Mouse (Mus musculus) stomach, postnatal 0 days (tissue): ENCODE measurements at regions not wholly inside any gene's neighbourhood (a gene's known extent, or its start where the extent isn't known, plus 50 kb on each side); places are given as distances from the start of the nearest gene placed in this dataset.

Source experiments
- ATAC-seq: fragments of 200-750 bp; cut with Nextera tagmentation; 2 replicates; pipeline ENCODE4 v1.8.0; 2017; ENCODE audit not compliant: low FRiP score, low TSS enrichment
- DNase-seq: peaks from one replicate; pipeline ENCODE4 v3.0.0-alpha.2; 2016; ENCODE audit warnings: low spot score
- H3K27ac ChIP-seq: fragments of 300-500 bp; sonication (generic); replicated peaks from 2 replicates; pipeline ENCODE4 v1.5.1; 2014; ENCODE audit warnings: mild to moderate bottlenecking, control low read depth
- H3K27me3 ChIP-seq: fragments of 300-500 bp; sonication (generic); 2 replicates; pipeline ENCODE4 v1.6.1; 2014; ENCODE audit warnings: low read length; ENCODE audit not compliant: control insufficient read depth, insufficient read depth
- H3K36me3 ChIP-seq: fragments of 300-500 bp; sonication (generic); 2 replicates; pipeline ENCODE4 v1.6.1; 2014; ENCODE audit warnings: low read length, mixed read lengths; ENCODE audit not compliant: control insufficient read depth, insufficient read depth
- H3K4me1 ChIP-seq: fragments of 300-500 bp; sonication (generic); replicated peaks from 2 replicates; pipeline ENCODE4 v1.6.1; 2014; ENCODE audit warnings: antibody characterized with exemption; ENCODE audit not compliant: control insufficient read depth, insufficient read depth
- H3K4me2 ChIP-seq: fragments of 300-500 bp; sonication (generic); replicated peaks from 2 replicates; pipeline ENCODE4 v1.6.1; 2014; ENCODE audit warnings: low read depth, mild to moderate bottlenecking, control low read depth, moderate library complexity
- H3K4me3 ChIP-seq: fragments of 300-500 bp; sonication (generic); 2 replicates; pipeline ENCODE4 v1.5.1; 2014; ENCODE audit warnings: low read depth, low read length, control low read depth
- H3K9ac ChIP-seq: fragments of 300-500 bp; sonication (generic); 2 replicates; pipeline ENCODE4 v1.6.1; 2014; ENCODE audit warnings: mild to moderate bottlenecking, low read length, control low read depth, mixed read lengths
- H3K9me3 ChIP-seq: fragments of 300-500 bp; sonication (generic); 2 replicates; pipeline ENCODE4 v1.6.1; 2016; ENCODE audit warnings: low read length; ENCODE audit not compliant: control insufficient read depth
- CTCF ChIP-seq: IDR thresholded peaks from 2 replicates; pipeline ENCODE4 v1.5.1; 2016; ENCODE audit warnings: antibody characterized with exemption, low read depth, mild to moderate bottlenecking, moderate library complexity
- EP300 ChIP-seq: optimal IDR thresholded peaks from 2 replicates; pipeline ENCODE3; 2016; ENCODE audit warnings: antibody characterized with exemption
- WGBS: fragments of 180-500 bp; shearing (Covaris S2); extraction: QIAGEN DNeasy Blood & Tissue Kit; methylation state at CpG from one replicate; pipeline ENCODE4 v1.1.7; 2014; 5-methylcytosine and 5-hydroxymethylcytosine counted together

DNA sequence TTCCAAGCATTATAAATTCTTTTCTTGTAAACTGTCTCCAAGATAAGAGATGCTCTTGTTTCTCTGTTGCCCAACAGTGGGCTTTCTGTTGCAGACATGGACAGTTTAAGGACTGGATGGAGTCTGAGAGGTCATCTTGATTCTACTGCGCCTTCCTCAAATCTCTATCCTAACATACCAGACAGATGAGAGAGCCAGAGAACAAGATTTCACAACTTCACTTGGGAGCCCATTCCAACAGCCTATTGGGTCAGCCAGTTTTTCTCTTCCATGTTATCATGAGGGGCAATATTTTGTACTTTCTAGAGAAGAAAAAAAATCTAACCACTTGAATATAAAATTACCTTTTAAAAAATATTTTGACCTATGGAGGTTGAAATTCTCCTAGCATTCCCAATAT is 116.8 kb downstream of the Cox18 start:
- Histone ChIP-seq H3K36me3 (no peaks in the 10 kb centered on the region), H3K9ac (no peak overlapping the region), H3K4me3 (no peak overlapping the region), H3K4me2 (no peak overlapping the region), H3K9me3 (no peaks in the 10 kb centered on the region), H3K4me1 (no peaks in the 10 kb centered on the region), H3K27ac (no peak overlapping the region), H3K27me3 (no peaks in the 10 kb centered on the region)
- TF ChIP-seq EP300 (no peak), CTCF (no peak)
- no peak for DNase-seq
- ATAC-seq, result no peak
- 93% methylated on average over 1 of the region's 1 CpGs for WGBS

DNA sequence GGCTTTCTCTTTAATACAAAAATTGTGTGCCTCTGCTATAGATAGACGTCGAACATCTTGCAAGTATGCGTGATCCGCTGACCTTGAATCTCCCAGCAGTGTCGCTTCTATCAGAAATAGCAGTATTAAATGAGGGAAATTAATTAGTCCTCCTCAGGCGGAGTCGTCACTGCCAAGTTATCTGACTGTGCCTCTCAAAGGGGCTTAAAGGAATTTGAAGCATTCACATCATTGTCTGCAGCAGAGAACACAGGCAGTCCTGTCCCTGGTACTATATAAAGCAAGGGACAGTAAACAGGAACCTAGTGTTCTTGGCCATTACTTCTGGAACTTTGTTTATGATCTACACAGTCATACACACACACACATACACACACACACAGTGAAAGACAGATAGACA is 119.1 kb downstream of the Cox18 start:
- TF ChIP-seq CTCF, result no peak
- TF ChIP-seq EP300, result no peak
- H3K4me3 ChIP-seq, result no peak overlapping the region
- no peaks in the 10 kb centered on the region for H3K9me3 ChIP-seq
- DNase-seq, result no peak
- no peak for ATAC-seq
- whole genome bisulfite sequencing, result 37% methylated on average over 7 of the region's 7 CpGs
- H3K27ac ChIP-seq, result no peak overlapping the region
- no peaks in the 10 kb centered on the region for H3K36me3 ChIP-seq
- H3K9ac ChIP-seq, result no peak overlapping the region
- H3K4me2 ChIP-seq, result no peak overlapping the region
- H3K27me3 ChIP-seq, result no peaks in the 10 kb centered on the region
- no peaks in the 10 kb centered on the region for H3K4me1 ChIP-seq

- 82% methylated on average over 7 of the region's 7 CpGs for WGBS
These were observed 135.3 kb downstream of the Cox18 start for GRCm38 (mm10) chr5:90088541-90088940.

GRCm38 (mm10) chr5:90086491-90086890 is 137.3 kb downstream of the Cox18 start:
- TF ChIP-seq EP300 (no peak), CTCF (peak; percentile 21; the same call in 1 of the 2 replicates)
- Histone ChIP-seq H3K4me3 (no peak overlapping the region), H3K27me3 (no peaks in the 10 kb centered on the region), H3K9me3 (no peaks in the 10 kb centered on the region), H3K9ac (no peak overlapping the region), H3K27ac (no peak overlapping the region), H3K4me2 (no peak overlapping the region), H3K36me3 (no peaks in the 10 kb centered on the region), H3K4me1 (no peaks in the 10 kb centered on the region)
- ATAC-seq (no peak), DNase-seq (no peak)
- WGBS, result 48% methylated on average over 6 of the region's 6 CpGs

More at GRCm38 (mm10) chr5:90088541-90088940, 135.3 kb downstream of the Cox18 start:
- H3K4me2 ChIP-seq, result no peak overlapping the region
- H3K36me3 ChIP-seq, result no peaks in the 10 kb centered on the region
- TF ChIP-seq EP300 (no peak), CTCF (no peak)
- H3K4me3 ChIP-seq, result no peak overlapping the region
- ATAC-seq (no peak), DNase-seq (no peak)
- H3K27ac ChIP-seq, result no peak overlapping the region
- no peaks in the 10 kb centered on the region for H3K27me3 ChIP-seq
- no peaks in the 10 kb centered on the region for H3K9me3 ChIP-seq
- H3K4me1 ChIP-seq, result no peaks in the 10 kb centered on the region
- no peak overlapping the region for H3K9ac ChIP-seq

- TF ChIP-seq CTCF, result no peak
- TF ChIP-seq EP300, result no peak
- no peak overlapping the region for H3K27ac ChIP-seq
- H3K9ac ChIP-seq, result no peak overlapping the region
- no peak for ATAC-seq
- WGBS, result 91% methylated on average over 6 of the region's 6 CpGs
- no peak for DNase-seq
- no peaks in the 10 kb centered on the region for H3K9me3 ChIP-seq
- no peak overlapping the region for H3K4me2 ChIP-seq
- H3K4me3 ChIP-seq, result no peak overlapping the region
- no peaks in the 10 kb centered on the region for H3K4me1 ChIP-seq
- no peaks in the 10 kb centered on the region for H3K36me3 ChIP-seq
- no peaks in the 10 kb centered on the region for H3K27me3 ChIP-seq
These were observed 146.7 kb downstream of the Cox18 start for GRCm38 (mm10) chr5:90077025-90077536.

DNA sequence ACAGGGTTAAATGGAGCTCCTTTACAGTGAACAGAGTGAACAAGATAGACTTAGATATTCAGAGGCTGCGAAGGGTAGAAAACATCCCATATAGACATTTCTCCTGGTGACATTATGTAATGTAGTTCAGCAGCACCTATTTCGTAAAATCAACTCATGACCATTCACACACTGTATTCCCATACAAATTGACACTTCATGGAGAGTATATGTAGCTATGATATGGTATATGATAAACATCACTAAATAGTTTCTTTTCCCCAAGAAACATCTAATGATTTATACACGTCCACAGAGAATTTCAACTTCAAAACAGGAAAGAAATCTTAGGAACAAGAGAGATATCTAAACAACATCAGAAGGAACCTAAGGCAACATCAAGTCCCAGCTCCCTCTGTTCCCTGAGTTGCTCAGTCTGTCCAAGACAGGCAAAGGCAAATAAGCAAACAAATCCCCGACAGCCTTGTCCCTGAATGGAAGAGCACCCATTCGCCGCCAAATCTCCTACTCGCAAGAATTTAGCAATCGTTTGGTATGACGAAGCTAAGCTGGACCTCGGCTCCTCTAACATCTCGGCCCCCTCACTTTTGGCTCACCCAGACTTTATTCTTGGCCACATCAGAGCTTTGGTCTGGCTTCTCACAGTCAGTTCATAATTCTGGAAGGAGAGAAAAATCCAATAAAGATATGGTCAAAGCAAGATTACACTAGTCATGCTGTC is 148.0 kb downstream of the Cox18 start:
- ATAC-seq, result no peak

More for the DNA sequence above, 148.0 kb downstream of the Cox18 start:
- no peak overlapping the region for H3K4me3 ChIP-seq
- no peaks in the 10 kb centered on the region for H3K9me3 ChIP-seq
- no peak for DNase-seq
- H3K27ac ChIP-seq, result no peak overlapping the region
- TF ChIP-seq CTCF (no peak), EP300 (no peak)
- H3K4me1 ChIP-seq, result no peaks in the 10 kb centered on the region
- no peak overlapping the region for H3K4me2 ChIP-seq
- H3K27me3 ChIP-seq, result no peaks in the 10 kb centered on the region
- no peak overlapping the region for H3K9ac ChIP-seq
- 65% methylated on average over 11 of the region's 11 CpGs for WGBS
- H3K36me3 ChIP-seq, result no peaks in the 10 kb centered on the region
